Mouse (Mus musculus) urinary bladder, postnatal 36 days (tissue): ENCODE measurements around the gene Olfr149.
"Not testable (repeated sequence)": the region's sequence is repeated elsewhere in the genome, so short reads cannot be mapped to it uniquely, and the experiment has no call there.

ENCODE experiments used
- DNase-seq, 2 experiments: peaks; one replicate each; pipeline ENCODE4 v3.0.0; 2022; ENCODE audit warnings: low spot score in 2 of 2, mixed read lengths in 1 of 2

Gene Olfr149

DNA sequence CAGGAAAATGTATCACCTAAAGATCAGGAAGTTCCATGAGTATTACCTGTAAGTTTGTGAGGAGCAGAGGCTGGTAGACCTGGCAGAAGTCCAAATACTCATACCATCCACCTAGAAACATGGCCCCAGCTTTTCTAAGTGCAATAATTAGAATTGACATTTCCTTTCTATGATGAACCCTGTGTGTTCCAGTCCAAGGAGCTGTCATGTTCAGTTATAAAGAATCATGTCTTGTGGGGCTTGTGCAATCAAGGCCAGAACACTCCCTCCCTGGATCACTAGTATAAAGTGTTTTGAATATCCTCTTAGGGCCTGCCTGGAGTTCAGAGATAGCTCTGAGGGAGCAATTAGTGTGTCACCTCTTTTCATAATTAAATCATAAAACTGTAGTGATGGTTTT is at the start of gene Olfr149:
Olfr149 (minus strand) TSS at position 101 of the 400 bp plus-strand sequence.
- no peak for DNase-seq

DNA sequence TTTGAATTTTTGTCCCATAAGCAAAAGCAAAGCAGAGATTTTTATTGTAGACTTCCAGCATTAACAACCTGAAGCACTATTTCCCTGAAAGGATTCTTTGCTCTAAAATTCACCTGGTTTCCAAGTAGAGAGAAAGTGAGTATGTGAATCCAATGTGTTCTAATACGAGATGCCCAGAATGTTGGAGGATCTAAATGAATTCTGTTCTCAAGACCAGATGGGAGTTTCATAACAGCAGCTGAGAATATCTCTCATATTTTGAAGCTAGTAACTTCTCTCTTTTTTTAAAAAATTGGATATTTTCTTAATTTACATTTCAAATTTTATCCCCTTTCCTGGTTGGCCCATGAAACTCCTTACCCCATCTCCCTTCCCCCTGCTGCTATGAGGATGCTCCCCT is 39.5 kb upstream of the Olfr149 start:
- DNase-seq, result no peak

DNA sequence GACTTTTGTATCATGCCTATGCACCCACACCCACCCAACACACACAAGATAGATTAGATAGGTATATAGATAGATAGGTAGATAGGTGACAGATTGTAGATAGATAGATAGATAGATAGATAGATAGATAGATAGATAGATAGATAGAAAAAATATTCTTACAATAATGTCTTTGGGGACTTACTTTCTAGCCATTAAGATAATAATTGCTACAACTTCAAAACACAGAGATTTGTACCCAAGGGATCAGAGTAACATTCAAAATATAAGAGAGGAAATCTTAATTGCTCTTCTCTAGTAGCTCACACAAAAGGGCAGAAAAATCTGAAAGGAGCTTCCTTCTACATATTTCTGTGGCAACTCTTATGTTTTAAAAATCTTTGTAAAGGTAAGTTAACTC is 39.0 kb upstream of the Olfr149 start, which contains the start of gene Olfr967:
Olfr967 (plus strand) TSS at position 301 of the 400 bp plus-strand sequence.
- DNase-seq, result no peak

GRCm38 (mm10) chr9:39740741-39741140 is 33.8 kb upstream of the Olfr149 start:
- no peak for DNase-seq

DNA sequence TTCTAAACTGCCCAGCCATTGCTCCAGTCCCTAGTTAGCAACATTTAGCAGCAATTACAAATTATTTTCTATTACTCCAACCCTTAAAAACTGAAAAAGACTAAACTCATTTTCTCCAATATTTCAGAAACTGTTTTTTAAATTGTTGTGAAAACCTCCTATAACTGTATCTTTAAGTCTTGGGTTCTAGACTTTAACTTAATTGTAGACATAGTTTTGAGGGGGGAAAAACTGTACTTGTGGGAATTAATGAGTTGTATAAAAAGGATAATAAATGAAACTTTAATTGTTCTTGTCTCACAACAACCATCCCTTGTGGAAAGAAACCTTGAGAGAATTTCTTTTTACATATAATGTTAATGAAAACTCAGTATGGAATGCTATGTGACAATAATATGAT is 23.8 kb upstream of the Olfr149 start, which contains the start of gene Olfr150:
Olfr150 (plus strand) TSS at position 301 of the 400 bp plus-strand sequence.
- DNase-seq, result no peak

GRCm38 (mm10) chr9:39711053-39711452 is 4.1 kb upstream of the Olfr149 start, which contains the start of gene Olfr965:
Olfr965 (plus strand) TSS chr9:39711353.
- DNase-seq, result no peak

DNA sequence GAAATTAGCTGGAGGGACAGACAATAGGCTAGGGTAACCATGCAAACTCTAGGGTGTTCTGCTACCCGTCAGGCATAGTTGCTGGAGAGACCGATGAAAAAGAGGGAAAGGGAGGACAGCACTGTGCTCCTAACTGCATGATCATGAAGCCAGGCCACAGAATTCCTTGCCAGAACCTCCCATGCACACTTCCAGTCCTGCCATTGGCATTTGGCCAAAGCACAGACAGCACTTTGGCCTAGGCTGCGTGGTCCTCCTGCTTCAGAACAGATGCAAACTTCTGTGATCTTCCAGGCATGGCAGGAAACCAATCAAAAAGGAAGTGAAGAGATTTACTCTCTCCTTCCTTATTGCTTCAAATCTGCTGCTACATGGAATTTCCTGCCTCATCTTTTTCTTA is 2.0 kb upstream of the Olfr149 start:
- DNase-seq, result no peak

- not testable (repeated sequence) for DNase-seq
These were observed 5.8 kb downstream of the Olfr149 start for GRCm38 (mm10) chr9:39701123-39701522.

GRCm38 (mm10) chr9:39679280-39679679 is 27.6 kb downstream of the Olfr149 start:
- DNase-seq, result no peak

- no peak for DNase-seq
These were observed 28.4 kb downstream of the Olfr149 start for GRCm38 (mm10) chr9:39678557-39678956.

DNA sequence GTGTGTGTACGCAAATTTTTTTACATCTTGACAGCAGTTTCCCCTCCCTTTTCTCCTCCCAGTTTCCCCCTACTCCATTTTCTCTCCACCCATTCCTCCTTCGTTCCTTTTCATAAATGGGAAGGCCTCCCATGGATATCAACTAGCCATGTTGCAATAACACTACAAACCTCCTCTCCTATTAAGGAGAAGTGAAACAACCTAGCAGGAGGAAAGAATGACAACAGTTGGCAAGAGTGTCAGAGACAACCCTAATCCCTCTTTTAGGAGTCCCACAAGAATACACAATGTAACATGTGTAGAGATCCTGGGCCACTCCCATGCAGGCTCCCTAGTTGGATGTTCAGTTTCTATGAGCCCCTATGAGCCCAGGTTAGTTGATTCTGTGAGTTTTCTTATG is 32.1 kb downstream of the Olfr149 start:
- no peak for DNase-seq

DNA sequence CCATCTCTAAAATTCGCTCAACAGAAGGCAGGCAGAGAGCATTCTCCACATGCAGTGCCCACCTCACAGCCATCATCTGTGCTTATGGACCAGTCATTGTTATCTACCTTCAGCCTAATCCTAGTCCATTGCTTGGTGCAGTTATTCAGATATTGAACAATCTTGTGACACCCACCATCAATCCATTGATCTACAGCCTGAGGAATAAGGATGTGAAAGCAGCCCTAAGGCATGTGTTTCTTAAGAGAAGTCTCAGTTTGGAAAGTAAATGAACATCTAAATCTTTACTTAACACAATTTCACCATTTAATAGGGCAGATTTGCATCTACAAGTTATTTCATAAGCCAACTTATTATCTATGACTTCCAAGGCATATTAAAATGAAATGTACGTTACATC is 37.2 kb downstream of the Olfr149 start:
- no peak for DNase-seq

DNA sequence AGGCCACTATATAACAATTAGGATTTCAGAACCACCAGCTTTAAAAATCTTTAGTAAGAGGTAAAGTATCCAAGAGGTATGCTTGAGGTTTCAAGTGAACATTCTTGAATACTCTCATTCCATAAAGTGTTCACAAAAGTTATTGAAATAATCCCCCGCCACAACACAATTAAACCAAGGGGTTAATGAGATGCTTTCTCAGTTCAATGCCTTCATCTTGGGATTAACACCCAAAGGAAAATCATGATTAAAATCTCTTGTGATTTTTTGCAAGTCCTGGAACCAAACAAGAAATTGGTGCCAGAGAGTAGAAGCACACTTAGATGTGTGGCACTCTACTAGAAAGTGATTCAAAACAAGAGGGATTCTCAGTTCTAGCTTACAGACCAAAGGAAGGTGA is 40.0 kb downstream of the Olfr149 start, which contains the start of gene Olfr963:
Olfr963 (plus strand) TSS at position 301 of the 400 bp plus-strand sequence.
- no peak for DNase-seq

DNA sequence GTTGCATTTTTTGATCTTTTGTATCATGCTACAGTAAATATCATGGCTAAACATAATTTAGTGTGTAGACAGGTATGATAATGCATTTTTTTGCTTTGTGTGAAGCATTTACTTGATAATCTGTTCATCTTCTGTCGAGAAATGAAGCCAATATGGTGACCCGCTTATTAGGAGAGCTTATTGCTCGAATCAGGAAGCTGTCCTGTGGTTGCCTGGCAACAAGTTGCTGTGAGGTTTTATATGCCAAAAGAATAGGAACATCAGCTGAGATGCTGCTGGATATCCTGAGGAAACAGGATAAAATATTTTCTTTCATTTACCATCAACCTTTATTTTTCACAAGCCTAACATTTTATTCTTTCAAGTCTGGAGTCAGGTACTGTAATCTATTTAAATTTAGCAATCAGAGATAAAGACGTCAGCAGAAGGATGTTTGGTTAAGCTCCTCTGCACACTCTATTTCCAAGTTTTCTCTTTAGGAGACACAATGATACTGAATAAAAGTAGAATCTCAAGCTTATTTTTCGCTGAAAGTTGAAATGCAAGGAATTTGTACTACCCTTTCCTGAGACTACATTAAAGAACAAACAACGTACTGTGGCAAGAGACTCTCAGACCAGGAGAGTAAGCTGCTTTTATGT is 52.0 kb downstream of the Olfr149 start:
- no peak for DNase-seq
